Mouse (Mus musculus) liver, embryonic 13.5 days (tissue): ENCODE results near the gene Cyp2d11. TPM values are rescaled to one million over a fixed set of nuclear protein-coding genes. Genes with fewer than 3 reads are reported as not detected.
"Not testable (repeated sequence)": the region's sequence is repeated elsewhere in the genome, so short reads cannot be mapped to it uniquely, and the experiment has no call there.

ENCODE experiments used
- ATAC-seq: fragments of 200-750 bp; cut with Nextera tagmentation; 2 replicates; pipeline ENCODE4 v1.8.0; 2017; ENCODE audit warnings: low read depth, mild to moderate bottlenecking, moderate number of reproducible peaks, moderate library complexity
- DNase-seq: peaks from one replicate; pipeline ENCODE4 v3.0.0; 2022
- H3K27ac ChIP-seq: fragments of 300-500 bp; sonication (generic); 2 replicates; pipeline ENCODE4 v1.5.1; 2015; ENCODE audit warnings: moderate library complexity, mild to moderate bottlenecking, inconsistent platforms
- H3K27me3 ChIP-seq: fragments of 300-500 bp; sonication (generic); 2 replicates; pipeline ENCODE4 v1.6.1; 2015; ENCODE audit warnings: mild to moderate bottlenecking, inconsistent platforms
- H3K36me3 ChIP-seq: fragments of 300-500 bp; sonication (generic); 2 replicates; pipeline ENCODE4 v1.6.1; 2015; ENCODE audit warnings: mild to moderate bottlenecking, inconsistent platforms
- H3K4me1 ChIP-seq: fragments of 300-500 bp; sonication (generic); replicated peaks from 2 replicates; pipeline ENCODE4 v1.6.1; 2015; ENCODE audit warnings: inconsistent platforms
- H3K4me2 ChIP-seq: fragments of 300-500 bp; sonication (generic); 2 replicates; pipeline ENCODE4 v1.6.1; 2015; ENCODE audit warnings: inconsistent platforms, mild to moderate bottlenecking, moderate library complexity
- H3K4me3 ChIP-seq: fragments of 300-500 bp; sonication (generic); replicated peaks from 2 replicates; pipeline ENCODE4 v1.5.1; 2015; ENCODE audit warnings: mild to moderate bottlenecking, inconsistent platforms
- H3K9ac ChIP-seq: fragments of 300-500 bp; sonication (generic); 2 replicates; pipeline ENCODE4 v1.6.1; 2015; ENCODE audit warnings: mild to moderate bottlenecking, inconsistent platforms
- H3K9me3 ChIP-seq: fragments of 300-500 bp; sonication (generic); replicated peaks from 2 replicates; pipeline ENCODE4 v1.6.1; 2016; ENCODE audit warnings: inconsistent platforms
- WGBS: fragments of 180-500 bp; shearing (Covaris S2); methylation state at CpG from one replicate; pipeline ENCODE4 v1.1.7; 2015; ENCODE audit not compliant: insufficient replicate concordance; 5-methylcytosine and 5-hydroxymethylcytosine counted together
- polyA plus RNA-seq: library from polyadenylated mRNA; unstranded; fragments of >200 nt; fragmentation: Nextera tagmentation; extraction: Ambion mirVana; gene quantifications from 2 replicates; pipeline ENCODE4 v1.2.1, GENCODE M21; 2015

The Cyp2d11 gene
- polyA plus RNA-seq, result not detected in 2 replicates

- not testable (repeated sequence) for H3K4me3 ChIP-seq, H3K9me3 ChIP-seq, H3K4me2 ChIP-seq, H3K4me1 ChIP-seq, DNase-seq, H3K9ac ChIP-seq, ATAC-seq, H3K27me3 ChIP-seq, H3K36me3 ChIP-seq, H3K27ac ChIP-seq
- 65% methylated on average over 2 of the region's 2 CpGs for whole genome bisulfite sequencing
Observed at GRCm38 (mm10) chr15:82393922-82394321, at the start of gene Cyp2d11. Gene Cyp2d11, minus strand, starts transcription at chr15:82394022.

DNA sequence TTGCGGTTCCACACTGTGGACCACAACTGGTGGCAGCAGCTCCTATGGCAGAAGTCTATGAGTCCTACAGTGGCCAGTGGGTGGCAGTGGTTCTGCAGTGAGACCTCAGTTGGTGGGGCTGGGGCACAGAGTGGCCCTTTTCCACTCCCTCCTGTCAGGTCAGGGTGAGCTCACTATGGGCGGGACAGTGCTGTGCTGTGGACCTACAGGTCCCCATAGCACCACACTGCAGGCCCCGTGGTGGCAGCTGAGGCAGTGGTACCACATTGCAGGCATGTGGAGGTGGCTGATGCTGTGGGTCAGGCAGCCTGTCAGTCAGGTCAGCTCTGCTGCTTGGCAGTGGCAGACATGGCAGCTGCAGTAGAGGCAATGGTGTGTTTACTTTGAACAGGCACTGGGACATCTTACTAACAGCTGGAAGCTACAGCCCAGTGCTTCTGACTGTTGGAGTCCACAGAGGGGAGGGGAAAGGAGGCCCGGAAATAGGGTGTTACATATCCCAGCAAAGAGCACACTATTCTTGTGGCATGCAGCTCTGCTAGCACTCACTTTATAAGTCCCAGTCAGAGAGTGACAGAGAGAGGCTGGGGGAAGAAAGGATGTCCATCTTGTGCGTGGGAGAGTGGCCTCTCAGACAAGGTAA is 44.3 kb upstream of the Cyp2d11 start:
- Histone ChIP-seq H3K4me2 (no peak overlapping the region), H3K36me3 (no peaks in the 10 kb centered on the region), H3K27me3 (no peaks in the 10 kb centered on the region), H3K4me1 (no peaks in the 10 kb centered on the region), H3K4me3 (no peak overlapping the region), H3K9ac (no peak overlapping the region), H3K9me3 (no peaks in the 10 kb centered on the region), H3K27ac (no peak overlapping the region)
- peak; percentile 41; the same call in 1 of the 2 replicates for ATAC-seq
- 53% methylated on average over 5 of the region's 5 CpGs for WGBS
- no peak for DNase-seq

GRCm38 (mm10) chr15:82435606-82436005 is 41.8 kb upstream of the Cyp2d11 start:
- Histone ChIP-seq H3K27me3 (no peaks in the 10 kb centered on the region), H3K4me1 (no peaks in the 10 kb centered on the region), H3K9ac (no peak overlapping the region), H3K36me3 (no peaks in the 10 kb centered on the region), H3K9me3 (no peaks in the 10 kb centered on the region), H3K27ac (no peak overlapping the region), H3K4me3 (no peak overlapping the region), H3K4me2 (no peak overlapping the region)
- no peak for DNase-seq
- ATAC-seq, result no peak
- WGBS, result 57% methylated on average over 2 of the region's 2 CpGs

DNA sequence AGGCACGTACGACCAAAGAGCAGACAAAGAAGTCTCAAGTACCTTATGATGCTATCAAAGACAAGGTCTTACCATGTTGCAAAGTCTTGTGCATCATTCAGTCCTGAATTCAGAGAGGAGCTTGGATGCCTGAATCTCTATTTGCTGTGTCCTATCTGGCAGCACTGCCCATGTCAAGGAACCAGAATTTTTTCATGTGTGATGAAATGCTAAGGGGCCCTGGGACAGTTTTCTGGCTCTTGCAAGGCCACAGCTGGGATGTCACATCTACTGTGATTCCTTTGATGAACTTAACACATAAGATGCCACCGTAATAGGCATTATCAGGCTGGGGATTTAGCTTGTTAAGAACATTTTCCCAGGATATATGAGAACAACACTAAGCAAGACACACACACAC is 41.2 kb upstream of the Cyp2d11 start:
- DNase-seq (no peak), ATAC-seq (no peak)
- no peaks in the 10 kb centered on the region for H3K9me3 ChIP-seq
- H3K27ac ChIP-seq, result no peak overlapping the region
- H3K36me3 ChIP-seq, result no peaks in the 10 kb centered on the region
- no peak overlapping the region for H3K4me2 ChIP-seq
- H3K4me1 ChIP-seq, result no peaks in the 10 kb centered on the region
- H3K27me3 ChIP-seq, result no peaks in the 10 kb centered on the region
- no peak overlapping the region for H3K9ac ChIP-seq
- H3K4me3 ChIP-seq, result no peak overlapping the region
- WGBS, result 64% methylated on average over 3 of the region's 3 CpGs

DNA sequence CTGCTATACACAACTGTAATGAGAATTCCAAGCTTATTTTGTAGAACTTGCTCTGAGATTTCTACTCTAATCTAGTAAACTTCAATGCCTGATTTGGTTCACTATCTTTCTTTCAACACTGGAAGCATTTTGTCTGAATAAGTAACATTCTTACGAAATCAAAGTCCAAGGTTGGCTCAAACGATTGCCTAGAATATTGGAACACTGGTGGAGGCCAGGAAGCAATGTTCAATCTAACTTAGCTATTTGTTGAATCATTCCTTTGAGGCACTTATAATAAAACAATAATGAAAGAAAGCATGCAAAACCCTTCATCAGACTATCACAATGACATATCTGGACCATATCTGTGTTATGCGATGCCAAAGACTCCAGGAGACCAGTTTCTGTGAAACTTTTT is 40.7 kb upstream of the Cyp2d11 start:
- Histone ChIP-seq H3K4me2 (no peak overlapping the region), H3K9ac (no peak overlapping the region), H3K4me3 (no peak overlapping the region), H3K4me1 (no peaks in the 10 kb centered on the region), H3K27me3 (no peaks in the 10 kb centered on the region), H3K36me3 (no peaks in the 10 kb centered on the region), H3K9me3 (no peaks in the 10 kb centered on the region), H3K27ac (no peak overlapping the region)
- DNase-seq (no peak), ATAC-seq (no peak)
- 66% methylated on average over 3 of the region's 3 CpGs for WGBS

DNA sequence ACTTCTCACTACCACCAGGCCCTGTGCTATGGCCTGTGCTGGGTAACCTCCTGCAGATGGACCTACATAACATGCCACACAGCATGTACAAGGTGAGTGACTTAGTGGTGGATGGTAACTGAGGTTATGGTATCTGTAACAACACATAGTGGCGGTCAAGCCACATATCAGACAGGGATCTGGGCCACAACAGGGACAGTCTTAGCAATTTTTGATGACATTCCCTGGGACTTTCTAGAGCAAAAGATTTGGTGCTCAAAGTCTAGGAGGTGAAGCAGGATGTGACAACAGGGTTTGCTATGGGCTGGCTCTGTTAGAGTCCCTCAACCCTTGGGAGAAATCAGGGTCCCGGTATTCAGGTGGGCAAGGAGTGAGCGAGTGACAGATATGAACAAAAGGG is 39.8 kb upstream of the Cyp2d11 start:
- Histone ChIP-seq H3K27ac (no peak overlapping the region), H3K9ac (no peak overlapping the region), H3K9me3 (no peaks in the 10 kb centered on the region), H3K4me3 (no peak overlapping the region), H3K27me3 (no peaks in the 10 kb centered on the region), H3K36me3 (no peaks in the 10 kb centered on the region), H3K4me2 (no peak overlapping the region), H3K4me1 (no peaks in the 10 kb centered on the region)
- ATAC-seq, result no peak
- no peak for DNase-seq
- WGBS, result 75% methylated on average over 3 of the region's 3 CpGs

DNA sequence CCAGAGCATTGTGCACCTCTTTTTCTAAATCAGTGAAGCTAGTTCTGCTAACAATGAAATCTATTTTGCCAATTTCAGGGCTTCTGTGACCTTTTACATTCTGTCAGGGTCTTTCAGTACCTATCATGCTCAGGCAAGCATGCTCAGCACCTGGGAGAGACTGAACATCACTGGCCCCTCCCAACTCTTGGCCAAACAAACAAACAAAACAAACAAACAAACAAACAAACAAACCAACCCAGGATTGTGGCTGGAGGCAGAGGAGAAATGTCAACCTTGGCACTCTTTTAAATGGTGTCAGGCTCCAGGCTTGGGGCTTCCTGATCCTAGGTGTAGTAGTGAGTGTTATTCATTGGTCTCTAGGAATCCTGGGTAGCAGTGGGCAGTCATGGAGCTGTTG is 39.3 kb upstream of the Cyp2d11 start, which contains the start of gene Cyp2d9:
Gene Cyp2d9 (plus strand): TSS at position 301 of the 400 bp plus-strand sequence.
- H3K4me1 ChIP-seq, result no peaks in the 10 kb centered on the region
- no peaks in the 10 kb centered on the region for H3K27me3 ChIP-seq
- H3K4me3 ChIP-seq, result no peak within 1 kb of the TSS
- no peak for ATAC-seq
- H3K9ac ChIP-seq, result no peak within 1 kb of the TSS
- no peak within 1 kb of the TSS for H3K27ac ChIP-seq
- H3K4me2 ChIP-seq, result no peak within 1 kb of the TSS
- no peaks in the 10 kb centered on the region for H3K9me3 ChIP-seq
- no peak for DNase-seq
- no peaks in the 10 kb centered on the region for H3K36me3 ChIP-seq

GRCm38 (mm10) chr15:82423471-82423870 is 29.6 kb upstream of the Cyp2d11 start:
- no peak overlapping the region for H3K27ac ChIP-seq
- no peak overlapping the region for H3K4me2 ChIP-seq
- H3K4me3 ChIP-seq, result no peak overlapping the region
- no peaks in the 10 kb centered on the region for H3K36me3 ChIP-seq
- no peak for DNase-seq
- H3K9me3 ChIP-seq, result no peaks in the 10 kb centered on the region
- H3K4me1 ChIP-seq, result no peaks in the 10 kb centered on the region
- no peak overlapping the region for H3K9ac ChIP-seq
- H3K27me3 ChIP-seq, result no peaks in the 10 kb centered on the region
- no peak for ATAC-seq
- WGBS, result 57% methylated on average over 3 of the region's 3 CpGs

DNA sequence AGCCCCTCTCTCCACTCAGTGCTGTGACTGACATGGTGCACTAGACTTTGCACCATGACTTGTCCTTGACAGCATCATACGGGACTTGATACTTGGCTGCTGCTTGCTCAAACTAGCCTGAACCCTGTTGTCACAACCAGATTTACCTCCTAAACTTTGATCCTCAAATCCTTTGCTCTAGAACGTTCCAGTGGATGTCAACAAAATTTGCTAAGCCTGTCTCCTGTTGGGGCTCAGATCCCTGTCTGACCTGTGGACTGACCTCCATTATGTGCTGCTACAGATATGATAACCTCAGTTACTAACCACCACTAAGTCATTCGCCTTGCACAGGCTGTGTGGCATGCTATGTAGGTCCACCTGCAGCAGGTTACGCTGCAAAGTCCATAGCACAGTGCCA is 29.1 kb upstream of the Cyp2d11 start:
- Histone ChIP-seq H3K9me3 (no peaks in the 10 kb centered on the region), H3K36me3 (no peaks in the 10 kb centered on the region), H3K27me3 (no peaks in the 10 kb centered on the region), H3K4me3 (no peak overlapping the region), H3K4me1 (no peaks in the 10 kb centered on the region), H3K9ac (no peak overlapping the region), H3K27ac (no peak overlapping the region), H3K4me2 (no peak overlapping the region)
- ATAC-seq (no peak), DNase-seq (no peak)
- 38% methylated on average over 4 of the region's 4 CpGs for WGBS

DNA sequence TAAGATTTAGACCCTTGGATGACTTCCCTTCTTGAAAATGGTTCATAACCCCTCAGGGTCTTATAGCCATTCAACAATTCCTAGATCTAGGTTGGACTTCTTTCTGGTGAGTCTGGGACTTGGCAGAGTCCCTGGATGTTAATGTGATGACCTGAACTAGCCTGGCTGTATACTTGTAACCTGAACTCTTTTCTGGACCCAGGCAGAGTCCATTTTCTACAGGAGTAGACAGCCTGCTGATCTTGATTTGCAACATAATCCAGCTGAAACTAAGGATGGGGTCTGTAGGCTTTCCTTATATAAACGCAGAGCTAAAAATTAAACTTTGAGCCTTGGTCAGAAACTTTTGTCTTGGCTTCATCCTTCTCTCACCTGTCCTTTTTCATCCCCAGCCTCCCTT is 24.8 kb upstream of the Cyp2d11 start:
- ATAC-seq, result no peak
- no peak overlapping the region for H3K4me2 ChIP-seq
- no peak overlapping the region for H3K27ac ChIP-seq
- DNase-seq, result no peak
- no peaks in the 10 kb centered on the region for H3K9me3 ChIP-seq
- 61% methylated on average over 1 of the region's 1 CpGs for WGBS
- H3K4me1 ChIP-seq, result peaks cover 8% of the 10 kb centered on the region
- no peak overlapping the region for H3K4me3 ChIP-seq
- no peaks in the 10 kb centered on the region for H3K36me3 ChIP-seq
- H3K9ac ChIP-seq, result no peak overlapping the region
- H3K27me3 ChIP-seq, result no peaks in the 10 kb centered on the region

- Histone ChIP-seq H3K4me2 (no peak overlapping the region), H3K9ac (0 out of 2 replicates have a peak overlapping the region, but pooled peaks have one; percentile 22), H3K4me3 (no peak overlapping the region), H3K4me1 (peaks cover 8% of the 10 kb centered on the region), H3K27ac (no peak overlapping the region), H3K27me3 (no peaks in the 10 kb centered on the region), H3K36me3 (no peaks in the 10 kb centered on the region), H3K9me3 (no peaks in the 10 kb centered on the region)
- ATAC-seq (peak; percentile 74), DNase-seq (peak; percentile 27)
- 35% methylated on average over 16 of the region's 16 CpGs for WGBS
Observed at GRCm38 (mm10) chr15:82416797-82417789, 23.3 kb upstream of the Cyp2d11 start.
